Mouse (Mus musculus) intestine, postnatal 0 days (tissue): ENCODE data around the gene Tdo2. TPM values are rescaled to one million over a fixed set of nuclear protein-coding genes. Genes with fewer than 3 reads are reported as not detected.

ENCODE experiments used
- ATAC-seq: fragments of 200-750 bp; cut with Nextera tagmentation; 2 replicates; pipeline ENCODE4 v1.8.0; 2017; ENCODE audit warnings: mild to moderate bottlenecking, moderate TSS enrichment, moderate library complexity
- H3K27ac ChIP-seq: fragments of 300-500 bp; sonication (generic); 2 replicates; pipeline ENCODE4 v1.5.1; 2014; ENCODE audit warnings: mild to moderate bottlenecking, low read depth, low read length, moderate library complexity
- H3K27me3 ChIP-seq: fragments of 300-500 bp; sonication (generic); replicated peaks from 2 replicates; pipeline ENCODE4 v1.6.1; 2014; ENCODE audit warnings: low read length, mixed read lengths; ENCODE audit not compliant: control insufficient read depth, insufficient read depth
- H3K36me3 ChIP-seq: fragments of 300-500 bp; sonication (generic); 2 replicates; pipeline ENCODE4 v1.6.1; 2014; ENCODE audit warnings: mild to moderate bottlenecking, moderate library complexity; ENCODE audit not compliant: control insufficient read depth, insufficient read depth
- H3K4me1 ChIP-seq: fragments of 300-500 bp; sonication (generic); replicated peaks from 2 replicates; pipeline ENCODE4 v1.6.1; 2014; ENCODE audit warnings: antibody characterized with exemption, low read length, mixed read lengths; ENCODE audit not compliant: control insufficient read depth, insufficient read depth
- H3K4me2 ChIP-seq: fragments of 300-500 bp; sonication (generic); replicated peaks from 2 replicates; pipeline ENCODE4 v1.6.1; 2014; ENCODE audit warnings: low read depth, mild to moderate bottlenecking, moderate library complexity
- H3K4me3 ChIP-seq: fragments of 300-500 bp; sonication (generic); 2 replicates; pipeline ENCODE4 v1.5.1; 2014; ENCODE audit warnings: low read depth, low read length
- H3K9ac ChIP-seq: fragments of 300-500 bp; sonication (generic); 2 replicates; pipeline ENCODE4 v1.6.1; 2014; ENCODE audit warnings: mild to moderate bottlenecking, low read depth, low read length
- H3K9me3 ChIP-seq: fragments of 300-500 bp; sonication (generic); 2 replicates; pipeline ENCODE4 v1.6.1; 2016; ENCODE audit warnings: mixed run types; ENCODE audit not compliant: control insufficient read depth
- CTCF ChIP-seq: sonication (generic); IDR thresholded peaks from 2 replicates; pipeline ENCODE4 v1.5.1; 2016; ENCODE audit warnings: low read depth, mild to moderate bottlenecking, control low read depth, antibody characterized with exemption, moderate library complexity
- WGBS: fragments of 180-500 bp; shearing (Covaris S2); extraction: QIAGEN DNeasy Blood & Tissue Kit; methylation state at CpG from one replicate; pipeline ENCODE4 v1.1.7; 2014; 5-methylcytosine and 5-hydroxymethylcytosine counted together
- polyA plus RNA-seq: library from polyadenylated mRNA; unstranded; fragments of >200 nt; fragmentation: Nextera tagmentation; extraction: Ambion mirVana; gene quantifications from 2 replicates; pipeline ENCODE4 v1.2.1, GENCODE M21; 2015

The Tdo2 gene
- polyA plus RNA-seq, 1 experiment from 2014 or later: 0.68 TPM

DNA sequence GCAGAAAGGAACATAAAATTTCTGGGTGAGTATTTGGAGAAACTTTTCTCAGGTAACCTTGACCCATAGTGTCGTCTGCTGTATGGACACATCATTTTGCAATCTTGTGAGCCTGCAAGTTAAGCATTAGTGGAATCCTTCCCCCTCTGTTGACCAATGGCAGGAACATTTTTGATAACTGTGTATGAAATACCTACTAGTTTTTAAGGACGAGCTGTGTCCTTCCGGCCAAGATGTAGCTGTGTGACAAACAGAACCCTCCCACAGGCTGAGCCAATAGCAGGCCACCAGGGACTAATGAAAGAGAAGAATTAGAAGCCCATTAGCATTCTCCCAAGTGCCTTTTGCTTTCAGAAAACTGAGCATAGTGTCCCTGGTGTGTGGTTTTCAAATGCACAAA is 14.5 kb upstream of the Tdo2 start:
- no peak overlapping the region for H3K4me2 ChIP-seq
- no peaks in the 10 kb centered on the region for H3K36me3 ChIP-seq
- no peaks in the 10 kb centered on the region for H3K27me3 ChIP-seq
- 58% methylated on average over 3 of the region's 3 CpGs for WGBS
- no peak overlapping the region for H3K27ac ChIP-seq
- no peak overlapping the region for H3K9ac ChIP-seq
- ATAC-seq: no peak
- H3K9me3 ChIP-seq: no peaks in the 10 kb centered on the region
- no peak overlapping the region for H3K4me3 ChIP-seq
- no peak for TF ChIP-seq CTCF
- H3K4me1 ChIP-seq: no peaks in the 10 kb centered on the region

- 27% methylated on average over 2 of the region's 2 CpGs for WGBS
- no peak overlapping the region for H3K4me3 ChIP-seq
Observed at GRCm38 (mm10) chr3:81989692-81990141, 13.7 kb upstream of the Tdo2 start.

GRCm38 (mm10) chr3:81987628-81988027 is 11.6 kb upstream of the Tdo2 start:
- Histone ChIP-seq H3K27me3 (no peaks in the 10 kb centered on the region), H3K36me3 (no peaks in the 10 kb centered on the region), H3K9me3 (no peaks in the 10 kb centered on the region), H3K4me2 (no peak overlapping the region), H3K9ac (no peak overlapping the region), H3K4me3 (no peak overlapping the region), H3K27ac (no peak overlapping the region), H3K4me1 (no peaks in the 10 kb centered on the region)
- ATAC-seq: no peak
- 85% methylated on average over 3 of the region's 3 CpGs for WGBS
- no peak for TF ChIP-seq CTCF

More at GRCm38 (mm10) chr3:81989692-81990141, 13.7 kb upstream of the Tdo2 start:
- no peak for TF ChIP-seq CTCF
- H3K4me1 ChIP-seq: no peaks in the 10 kb centered on the region
- H3K9me3 ChIP-seq: no peaks in the 10 kb centered on the region
- H3K27me3 ChIP-seq: no peaks in the 10 kb centered on the region
- ATAC-seq: no peak
- H3K9ac ChIP-seq: no peak overlapping the region
- no peak overlapping the region for H3K4me2 ChIP-seq
- no peaks in the 10 kb centered on the region for H3K36me3 ChIP-seq
- H3K27ac ChIP-seq: no peak overlapping the region

DNA sequence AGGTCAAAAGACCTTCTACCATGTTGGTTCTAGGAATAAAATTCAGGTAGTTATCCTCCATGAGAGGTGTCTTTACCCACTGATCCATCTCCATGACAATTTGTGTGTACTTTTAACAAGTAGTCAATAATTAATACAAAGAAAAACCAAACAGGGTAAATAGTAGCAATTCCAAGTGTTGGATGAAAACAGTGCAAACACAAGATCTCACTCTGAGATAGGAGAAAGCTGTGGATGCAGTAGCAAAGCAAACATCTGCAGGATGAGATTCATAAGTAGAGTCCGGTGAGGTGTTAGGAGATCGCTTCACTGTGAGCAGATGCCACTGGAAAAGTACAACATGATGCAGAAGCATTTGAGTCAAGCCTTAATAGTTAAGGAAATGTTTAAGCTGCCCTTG is 10.1 kb upstream of the Tdo2 start:
- Histone ChIP-seq H3K4me2 (no peak overlapping the region), H3K9me3 (no peaks in the 10 kb centered on the region), H3K36me3 (no peaks in the 10 kb centered on the region), H3K4me3 (no peak overlapping the region), H3K9ac (no peak overlapping the region), H3K27ac (no peak overlapping the region), H3K4me1 (no peaks in the 10 kb centered on the region), H3K27me3 (no peaks in the 10 kb centered on the region)
- TF ChIP-seq CTCF: no peak
- ATAC-seq: no peak
- 69% methylated on average over 2 of the region's 2 CpGs for WGBS

DNA sequence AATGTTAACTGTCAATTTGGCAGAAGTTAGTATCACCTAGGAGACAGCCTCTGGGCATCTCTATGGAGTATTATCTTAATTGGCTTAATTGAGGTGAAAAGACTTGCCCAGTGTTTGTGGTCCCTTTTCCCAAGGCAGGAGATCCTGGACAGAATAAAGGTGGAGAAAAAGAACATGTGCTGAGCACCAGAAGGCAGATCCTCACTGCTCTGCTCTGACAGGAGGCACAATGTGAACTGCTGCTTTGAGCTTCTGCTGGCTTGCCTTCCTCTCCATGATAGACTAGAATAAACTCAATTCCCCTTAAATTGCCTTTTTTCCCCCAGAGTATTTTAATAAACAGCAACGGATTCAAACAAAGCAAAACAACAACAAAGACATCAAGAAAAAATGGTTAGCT is 9.1 kb upstream of the Tdo2 start:
- no peak for ATAC-seq
- Histone ChIP-seq H3K4me3 (no peak overlapping the region), H3K9ac (no peak overlapping the region), H3K27me3 (no peaks in the 10 kb centered on the region), H3K9me3 (no peaks in the 10 kb centered on the region), H3K36me3 (no peaks in the 10 kb centered on the region), H3K4me2 (no peak overlapping the region), H3K27ac (no peak overlapping the region), H3K4me1 (no peaks in the 10 kb centered on the region)
- TF ChIP-seq CTCF: no peak
- 60% methylated on average over 1 of the region's 1 CpGs for WGBS

- 66% methylated on average over 8 of the region's 8 CpGs for WGBS
- ATAC-seq: peak; percentile 84
- Histone ChIP-seq H3K4me3 (no peak overlapping the region), H3K4me2 (no peak overlapping the region), H3K9ac (no peak overlapping the region), H3K4me1 (no peaks in the 10 kb centered on the region), H3K9me3 (no peaks in the 10 kb centered on the region), H3K36me3 (no peaks in the 10 kb centered on the region), H3K27ac (no peak overlapping the region), H3K27me3 (no peaks in the 10 kb centered on the region)
- no peak for TF ChIP-seq CTCF
Observed at GRCm38 (mm10) chr3:81983120-81983895, 7.3 kb upstream of the Tdo2 start.
